Mouse (Mus musculus): Measurements from ENCODE around the gene 9930104L06Rik. TPM values are rescaled to one million over a fixed set of nuclear protein-coding genes. Genes with fewer than 3 reads are reported as not detected.

Gene 9930104L06Rik
- polyA plus RNA-seq, 1 experiment from 2014 or later: 6.0 TPM

DNA sequence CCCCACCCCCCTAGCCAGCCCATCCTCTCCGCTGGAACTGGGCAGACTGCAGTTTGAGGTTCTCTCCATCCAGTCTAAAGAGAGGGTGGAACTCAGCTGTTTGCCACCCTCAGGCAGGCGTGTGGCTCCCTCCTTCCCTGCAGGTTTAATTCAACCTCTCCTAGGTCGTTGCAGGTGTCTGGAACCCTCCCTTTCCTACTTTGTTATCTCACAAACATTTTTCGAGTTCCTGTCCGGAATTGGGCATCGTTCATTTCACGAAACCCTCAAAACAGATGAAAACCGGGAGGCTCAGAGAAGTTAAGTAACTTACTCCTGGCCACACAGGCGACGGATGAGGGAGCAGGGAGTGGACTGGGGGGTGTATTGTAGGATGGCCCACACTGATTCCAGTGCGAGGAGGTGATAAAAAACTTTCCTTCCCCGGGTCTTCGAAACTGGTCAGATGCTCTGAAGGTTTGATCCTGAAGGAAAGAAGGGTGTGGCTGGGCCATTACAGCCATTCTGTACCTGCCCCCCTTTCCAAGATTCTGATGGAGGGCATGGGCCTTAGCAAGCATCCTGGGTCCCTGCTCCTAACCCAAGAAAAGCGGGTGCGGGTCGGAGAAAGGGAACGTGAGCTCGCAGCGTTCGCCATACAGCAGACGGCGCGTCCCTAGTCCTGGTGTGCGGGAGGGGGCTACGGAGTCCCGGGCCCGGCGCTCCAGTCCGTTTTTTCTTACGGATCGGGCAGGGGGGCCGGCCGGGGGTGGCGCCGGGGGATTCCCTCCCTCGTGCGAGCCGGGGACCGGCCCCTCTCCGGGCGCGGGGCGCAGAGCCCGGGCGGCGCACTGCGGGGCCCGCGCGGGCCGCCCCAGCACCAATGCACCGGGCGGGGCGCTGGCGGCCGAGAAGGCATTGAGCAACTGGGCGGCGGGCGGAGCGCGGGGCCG, 49.1 kb downstream of the 9930104L06Rik start, which contains the start of gene Rspo1:
TSS of gene Rspo1 (plus strand) at position 760 of the 932 bp plus-strand sequence.
- WGBS: 1% methylated on average over 43 of the region's 62 CpGs
- ATAC-seq (ENCODE audit: low read depth): 0 out of 2 replicates have a peak, but pooled peaks have one; percentile 26
- peaks cover 13% of the 10 kb centered on the region; the same call in 1 of the 2 replicates for H3K4me1 ChIP-seq (ENCODE audit: control insufficient read depth, insufficient read depth, low read length)

DNA sequence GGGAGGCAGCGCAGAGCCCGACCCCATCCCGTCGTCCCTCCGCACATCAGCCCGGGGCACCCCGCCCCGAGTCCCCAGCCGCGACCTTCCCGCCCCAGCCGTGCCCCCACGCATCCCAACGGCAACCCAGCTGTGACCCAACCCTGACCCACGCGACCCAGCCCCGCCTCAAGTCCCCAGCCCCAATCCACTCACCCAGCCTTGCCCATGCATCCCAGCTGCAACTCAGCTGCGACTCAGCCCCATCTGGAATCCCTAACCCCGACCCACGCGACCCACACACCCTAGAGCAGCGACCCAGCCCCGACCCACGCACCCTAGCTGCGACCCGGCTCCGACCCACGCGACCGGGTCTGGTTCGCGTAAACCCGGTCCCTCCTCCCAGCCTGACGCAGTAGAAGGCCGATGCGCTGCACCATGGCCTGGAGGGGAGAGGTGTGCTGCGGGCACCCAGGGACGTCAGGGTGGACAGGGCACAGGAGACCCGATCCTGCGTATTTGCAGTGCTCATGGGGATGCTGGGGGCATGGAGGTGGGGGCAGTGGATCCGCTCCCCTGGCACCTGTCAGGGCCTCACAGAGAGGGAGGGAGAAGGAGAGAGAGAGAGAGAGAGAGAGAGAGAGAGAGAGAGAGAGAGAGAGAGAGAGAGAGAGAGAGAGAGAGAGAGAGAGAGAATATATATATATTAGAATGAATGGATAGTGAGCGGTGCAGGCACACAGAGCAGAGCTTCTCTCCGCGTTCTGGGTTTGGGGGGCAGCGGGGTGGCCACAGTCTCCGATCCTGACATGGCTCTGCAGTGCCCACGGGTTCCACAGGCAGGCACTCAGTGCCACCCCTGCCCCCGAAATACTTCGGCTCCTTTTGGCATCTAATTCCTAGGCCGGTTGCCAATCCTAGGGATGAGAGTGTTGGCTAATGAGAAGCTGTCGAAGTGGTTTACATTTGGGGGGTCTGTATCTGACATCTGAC, 50.2 kb downstream of the 9930104L06Rik start:
- Histone ChIP-seq H3K4me3 (ENCODE audit: low read depth, low read length) (peak overlapping the region; percentile 20; the same call in 1 of the 2 replicates), H3K4me2 (ENCODE audit: low read depth, low read length) (peak overlapping the region; percentile 43), H3K27ac (ENCODE audit: low read depth, low read length) (no peak overlapping the region), H3K9me3 (ENCODE audit: control insufficient read depth, low read length) (no peaks in the 10 kb centered on the region), H3K9ac (replicated peaks; ENCODE audit: low read depth, low read length) (0 out of 2 replicates have a peak overlapping the region, but pooled peaks have one; percentile 25), H3K36me3 (ENCODE audit: control insufficient read depth, insufficient read depth, low read length) (no peaks in the 10 kb centered on the region), H3K4me1 (ENCODE audit: control insufficient read depth, insufficient read depth, low read length) (peaks cover 13% of the 10 kb centered on the region; the same call in 1 of the 2 replicates), H3K27me3 (ENCODE audit: control insufficient read depth, insufficient read depth, low read length) (peaks cover 58% of the 10 kb centered on the region)
- ATAC-seq (ENCODE audit: low read depth): no peak
- WGBS: 2% methylated on average over 50 of the region's 51 CpGs

More for the DNA sequence above, 49.1 kb downstream of the 9930104L06Rik start, which contains the start of gene Rspo1:
- Histone ChIP-seq H3K9me3 (ENCODE audit: control insufficient read depth, low read length) (no peaks in the 10 kb centered on the region), H3K9ac (replicated peaks; ENCODE audit: low read depth, low read length) (0 out of 2 replicates have a peak within 1 kb of the TSS, but pooled peaks have one; percentile 25), H3K36me3 (ENCODE audit: control insufficient read depth, insufficient read depth, low read length) (no peaks in the 10 kb centered on the region), H3K4me3 (ENCODE audit: low read depth, low read length) (peak within 1 kb of the TSS; percentile 20; the same call in 1 of the 2 replicates), H3K4me2 (ENCODE audit: low read depth, low read length) (peak within 1 kb of the TSS; percentile 43), H3K27ac (ENCODE audit: low read depth, low read length) (no peak within 1 kb of the TSS), H3K27me3 (ENCODE audit: control insufficient read depth, insufficient read depth, low read length) (peaks cover 54% of the 10 kb centered on the region)

GRCm38 (mm10) chr4:124987711-124988097, 50.9 kb downstream of the 9930104L06Rik start:
- no peaks in the 10 kb centered on the region for H3K9me3 ChIP-seq (ENCODE audit: control insufficient read depth, low read length)
- no peak overlapping the region for H3K4me3 ChIP-seq (ENCODE audit: low read depth, low read length)
- H3K4me1 ChIP-seq (ENCODE audit: control insufficient read depth, insufficient read depth, low read length): peaks cover 13% of the 10 kb centered on the region; the same call in 1 of the 2 replicates
- H3K27ac ChIP-seq (ENCODE audit: low read depth, low read length): no peak overlapping the region
- no peak overlapping the region for H3K4me2 ChIP-seq (ENCODE audit: low read depth, low read length)
- H3K27me3 ChIP-seq (ENCODE audit: control insufficient read depth, insufficient read depth, low read length): peaks cover 58% of the 10 kb centered on the region
- no peaks in the 10 kb centered on the region for H3K36me3 ChIP-seq (ENCODE audit: control insufficient read depth, insufficient read depth, low read length)
- 7% methylated on average over 10 of the region's 10 CpGs for WGBS
- H3K9ac ChIP-seq (replicated peaks; ENCODE audit: low read depth, low read length): no peak overlapping the region
- no peak for ATAC-seq (ENCODE audit: low read depth)

GRCm38 (mm10) chr4:124988382-124988781, 51.5 kb downstream of the 9930104L06Rik start:
- no peak for ATAC-seq (ENCODE audit: low read depth)
- Histone ChIP-seq H3K4me3 (ENCODE audit: low read depth, low read length) (no peak overlapping the region), H3K9me3 (ENCODE audit: control insufficient read depth, low read length) (no peaks in the 10 kb centered on the region), H3K9ac (replicated peaks; ENCODE audit: low read depth, low read length) (no peak overlapping the region), H3K27ac (ENCODE audit: low read depth, low read length) (no peak overlapping the region), H3K4me2 (ENCODE audit: low read depth, low read length) (no peak overlapping the region), H3K36me3 (ENCODE audit: control insufficient read depth, insufficient read depth, low read length) (no peaks in the 10 kb centered on the region), H3K27me3 (ENCODE audit: control insufficient read depth, insufficient read depth, low read length) (peaks cover 54% of the 10 kb centered on the region), H3K4me1 (ENCODE audit: control insufficient read depth, insufficient read depth, low read length) (peaks cover 13% of the 10 kb centered on the region; the same call in 1 of the 2 replicates)
- WGBS: 20% methylated on average over 9 of the region's 9 CpGs

- ATAC-seq (ENCODE audit: low read depth): no peak
- no peak overlapping the region for H3K27ac ChIP-seq (ENCODE audit: low read depth, low read length)
- 5% methylated on average over 19 of the region's 20 CpGs for WGBS
- H3K4me1 ChIP-seq (ENCODE audit: control insufficient read depth, insufficient read depth, low read length): peaks cover 13% of the 10 kb centered on the region; the same call in 1 of the 2 replicates
- no peak overlapping the region for H3K9ac ChIP-seq (replicated peaks; ENCODE audit: low read depth, low read length)
- peaks cover 49% of the 10 kb centered on the region for H3K27me3 ChIP-seq (ENCODE audit: control insufficient read depth, insufficient read depth, low read length)
- H3K4me3 ChIP-seq (ENCODE audit: low read depth, low read length): no peak overlapping the region
- no peaks in the 10 kb centered on the region for H3K9me3 ChIP-seq (ENCODE audit: control insufficient read depth, low read length)
- no peak overlapping the region for H3K4me2 ChIP-seq (ENCODE audit: low read depth, low read length)
- H3K36me3 ChIP-seq (ENCODE audit: control insufficient read depth, insufficient read depth, low read length): no peaks in the 10 kb centered on the region
Measured at GRCm38 (mm10) chr4:124989787-124990253, 53.0 kb downstream of the 9930104L06Rik start.

DNA sequence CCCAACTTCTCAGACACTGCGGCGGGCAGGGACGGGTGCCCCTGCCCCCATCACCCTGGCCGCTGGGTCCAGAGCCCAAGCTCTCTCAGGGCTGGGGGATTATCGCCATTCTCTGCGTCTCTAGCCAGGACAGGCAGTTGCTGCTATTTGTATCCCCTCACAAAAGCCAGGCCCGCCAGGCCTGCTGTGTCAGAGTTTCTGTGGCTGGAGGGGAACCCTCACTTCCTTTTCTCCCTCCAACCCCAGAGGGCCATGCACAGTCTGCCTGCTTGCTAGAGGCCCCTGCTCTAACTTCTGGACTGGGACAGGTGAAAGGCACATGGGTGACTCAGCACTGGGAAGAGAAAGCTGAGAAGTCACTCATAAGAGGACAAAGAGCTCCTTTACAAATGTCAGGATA, 53.5 kb downstream of the 9930104L06Rik start:
- H3K4me3 ChIP-seq (ENCODE audit: low read depth, low read length): no peak overlapping the region
- H3K4me2 ChIP-seq (ENCODE audit: low read depth, low read length): no peak overlapping the region
- peaks cover 49% of the 10 kb centered on the region for H3K27me3 ChIP-seq (ENCODE audit: control insufficient read depth, insufficient read depth, low read length)
- WGBS: 8% methylated on average over 7 of the region's 7 CpGs
- no peak overlapping the region for H3K9ac ChIP-seq (replicated peaks; ENCODE audit: low read depth, low read length)
- no peak overlapping the region for H3K27ac ChIP-seq (ENCODE audit: low read depth, low read length)
- H3K4me1 ChIP-seq (ENCODE audit: control insufficient read depth, insufficient read depth, low read length): peaks cover 13% of the 10 kb centered on the region; the same call in 1 of the 2 replicates
- H3K9me3 ChIP-seq (ENCODE audit: control insufficient read depth, low read length): no peaks in the 10 kb centered on the region
- no peak for ATAC-seq (ENCODE audit: low read depth)
- H3K36me3 ChIP-seq (ENCODE audit: control insufficient read depth, insufficient read depth, low read length): no peaks in the 10 kb centered on the region

Other genes starting within 250 kb of the 9930104L06Rik start
- 33.9 and 39.2 TPM in 2 replicates for gene Utp11, start 243.4 kb upstream of the 9930104L06Rik start, polyA plus RNA-seq (2014; fragmentation: Nextera tagmentation; extraction: Ambion mirVana)
- gene Fhl3, start 236.3 kb upstream of the 9930104L06Rik start, polyA plus RNA-seq (2014; fragmentation: Nextera tagmentation; extraction: Ambion mirVana): 0.60 and 1.5 TPM in 2 replicates
- gene Sf3a3, start 222.3 kb upstream of the 9930104L06Rik start, polyA plus RNA-seq (2014; fragmentation: Nextera tagmentation; extraction: Ambion mirVana): 89.9 and 93.2 TPM in 2 replicates
- gene Inpp5b, start 195.2 kb upstream of the 9930104L06Rik start, polyA plus RNA-seq (2014; fragmentation: Nextera tagmentation; extraction: Ambion mirVana): 22.5 and 25.2 TPM in 2 replicates
- gene Mtf1, start 134.9 kb upstream of the 9930104L06Rik start, polyA plus RNA-seq (2014; fragmentation: Nextera tagmentation; extraction: Ambion mirVana): 10.2 and 11.9 TPM in 2 replicates
- gene Yrdc, start 86.4 kb upstream of the 9930104L06Rik start, polyA plus RNA-seq (2014; fragmentation: Nextera tagmentation; extraction: Ambion mirVana): 48.8 and 51.4 TPM in 2 replicates
- 86.5 and 104 TPM in 2 replicates for gene 1110065P20Rik, start 85.9 kb upstream of the 9930104L06Rik start, polyA plus RNA-seq (2014; fragmentation: Nextera tagmentation; extraction: Ambion mirVana)
- 16.5 and 19.0 TPM in 2 replicates for gene Maneal, start 74.9 kb upstream of the 9930104L06Rik start, polyA plus RNA-seq (2014; fragmentation: Nextera tagmentation; extraction: Ambion mirVana)
- 7.4 and 9.3 TPM in 2 replicates for gene Epha10, start 56.1 kb upstream of the 9930104L06Rik start, polyA plus RNA-seq (2014; fragmentation: Nextera tagmentation; extraction: Ambion mirVana)
- gene Cdca8, start 2.3 kb downstream of the 9930104L06Rik start, polyA plus RNA-seq (2014; fragmentation: Nextera tagmentation; extraction: Ambion mirVana): 12.7 and 17.5 TPM in 2 replicates
- gene Rspo1, start 49.4 kb downstream of the 9930104L06Rik start, polyA plus RNA-seq (2014; fragmentation: Nextera tagmentation; extraction: Ambion mirVana): 0.99 and 1.0 TPM in 2 replicates
- gene Gnl2, start 79.5 kb downstream of the 9930104L06Rik start, polyA plus RNA-seq (2014; fragmentation: Nextera tagmentation; extraction: Ambion mirVana): 89.6 and 99.9 TPM in 2 replicates
- 0.64 and 1.1 TPM in 2 replicates for gene Dnali1, start 128.7 kb downstream of the 9930104L06Rik start, polyA plus RNA-seq (2014; fragmentation: Nextera tagmentation; extraction: Ambion mirVana)
- 24.0 and 26.4 TPM in 2 replicates for gene Snip1, start 129.6 kb downstream of the 9930104L06Rik start, polyA plus RNA-seq (2014; fragmentation: Nextera tagmentation; extraction: Ambion mirVana)
- gene Meaf6, start 148.1 kb downstream of the 9930104L06Rik start, polyA plus RNA-seq (2014; fragmentation: Nextera tagmentation; extraction: Ambion mirVana): 173 and 179 TPM in 2 replicates
- 0.22 and 0.51 TPM in 2 replicates for gene Zc3h12a, start 190.8 kb downstream of the 9930104L06Rik start, polyA plus RNA-seq (2014; fragmentation: Nextera tagmentation; extraction: Ambion mirVana)

All from neural tube, embryonic 14.5 days (tissue).